Mouse (Mus musculus) CH12.LX (cell line): ENCODE measurements around the gene Ergic1.

Source experiments
- CTCF ChIP-seq, 2 experiments: IDR thresholded peaks in 1 of 2; conservative IDR thresholded peaks in 1 of 2; 2 replicates each; pipeline ENCODE4 v1.5.1; 2011 to 2012; ENCODE audit warnings: low read depth in 2 of 2, low read length in 2 of 2, improper control_type of control experiment in 1 of 2, inconsistent platforms in 1 of 2, mild to moderate bottlenecking in 1 of 2, moderate library complexity in 1 of 2
- EP300 ChIP-seq: IDR thresholded peaks from 2 replicates; pipeline ENCODE4 v1.6.1; 2011; ENCODE audit warnings: low read length, improper control_type of control experiment
- KAT2A ChIP-seq: IDR thresholded peaks from 2 replicates; pipeline ENCODE4 v1.6.1; 2012; ENCODE audit warnings: low read length, improper control_type of control experiment, inconsistent platforms; ENCODE audit not compliant: insufficient replicate concordance
- POLR2A ChIP-seq: IDR thresholded peaks from 2 replicates; pipeline ENCODE4 v1.6.1; 2011; ENCODE audit warnings: low read depth, mild to moderate bottlenecking, improper control_type of control experiment, low read length
- SMC3 ChIP-seq: IDR thresholded peaks from 2 replicates; pipeline ENCODE4 v1.6.1; 2011; ENCODE audit warnings: low read depth, low read length, improper control_type of control experiment
- USF1 ChIP-seq: IDR thresholded peaks from 2 replicates; pipeline ENCODE4 v1.6.1; 2014; ENCODE audit warnings: low read depth, mild to moderate bottlenecking, inconsistent platforms, low read length, improper control_type of control experiment
- ZC3H11A ChIP-seq: IDR thresholded peaks from 2 replicates; pipeline ENCODE4 v1.6.1; 2012; ENCODE audit warnings: low read depth, mild to moderate bottlenecking, inconsistent platforms, low read length, improper control_type of control experiment
- ZMIZ1 ChIP-seq: IDR thresholded peaks from 2 replicates; pipeline ENCODE4 v1.6.1; 2012; ENCODE audit warnings: low read depth, mild to moderate bottlenecking, inconsistent platforms, low read length, improper control_type of control experiment

GRCm38 (mm10) chr17:26512961-26513360 lies 48.3 kb upstream of the Ergic1 start:
- TF ChIP-seq POLR2A (no peak), ZMIZ1 (no peak), CTCF (conservative IDR thresholded peaks at IDR 0.05 in 1 of 2, IDR thresholded peaks at IDR 0.05 in 1 of 2; ENCODE audit: low read depth in 2 of 2, low read length in 2 of 2) (no peak), USF1 (no peak), EP300 (no peak), KAT2A (no peak), ZC3H11A (no peak), SMC3 (no peak)
